Mouse (Mus musculus) forebrain, embryonic 10.5 days (tissue): Measurements from ENCODE around the gene Hs3st3b1. TPM values are rescaled to one million over a fixed set of nuclear protein-coding genes. Genes with fewer than 3 reads are reported as not detected.

Experiments used
- DNase-seq: peaks from one replicate; pipeline ENCODE4 v3.0.0-alpha.2; 2017; ENCODE audit warnings: low spot score; ENCODE audit errors: extremely low spot score
- H3K27ac ChIP-seq: fragments of 300-500 bp; sonication (generic); 2 replicates; pipeline ENCODE4 v1.5.1; 2016; ENCODE audit warnings: mild to moderate bottlenecking
- H3K27me3 ChIP-seq: fragments of 300-500 bp; sonication (generic); 2 replicates; pipeline ENCODE4 v1.6.1; 2016; ENCODE audit warnings: mild to moderate bottlenecking; ENCODE audit not compliant: poor library complexity, severe bottlenecking
- H3K36me3 ChIP-seq: fragments of 300-500 bp; sonication (generic); replicated peaks from 2 replicates; pipeline ENCODE4 v1.6.1; 2016; ENCODE audit warnings: mild to moderate bottlenecking, moderate library complexity
- H3K4me1 ChIP-seq: fragments of 300-500 bp; sonication (generic); 2 replicates; pipeline ENCODE4 v1.6.1; 2016
- H3K4me3 ChIP-seq: fragments of 300-500 bp; sonication (generic); 2 replicates; pipeline ENCODE4 v1.5.1; 2016; ENCODE audit warnings: mild to moderate bottlenecking, moderate library complexity
- H3K9me3 ChIP-seq: fragments of 300-500 bp; sonication (generic); 2 replicates; pipeline ENCODE4 v1.6.1; 2016; ENCODE audit warnings: mild to moderate bottlenecking, moderate library complexity
- WGBS: fragments of 180-500 bp; shearing (Covaris S2); methylation state at CpG from one replicate; pipeline ENCODE4 v1.1.7; 2016; 5-methylcytosine and 5-hydroxymethylcytosine counted together
- polyA plus RNA-seq: library from polyadenylated mRNA; unstranded; fragments of >200 nt; fragmentation: Nextera tagmentation; extraction: Ambion mirVana; gene quantifications from 2 replicates; pipeline ENCODE4 v1.2.1, GENCODE M21; 2016

Gene Hs3st3b1
- polyA plus RNA-seq, 1 experiment from 2014 or later, result 4.8 TPM

GRCm38 (mm10) chr11:63845379-63845778, 76.7 kb downstream of the Hs3st3b1 start:
- H3K27ac ChIP-seq, result no peak overlapping the region
- no peaks in the 10 kb centered on the region for H3K36me3 ChIP-seq
- H3K4me1 ChIP-seq, result peaks cover 9% of the 10 kb centered on the region
- WGBS, result no CpG with 5 or more reads among the region's 6 CpGs
- H3K9me3 ChIP-seq, result no peaks in the 10 kb centered on the region
- no peak for DNase-seq
- H3K4me3 ChIP-seq, result no peak overlapping the region
- no peaks in the 10 kb centered on the region for H3K27me3 ChIP-seq

GRCm38 (mm10) chr11:63844701-63845100, 77.4 kb downstream of the Hs3st3b1 start:
- Histone ChIP-seq H3K4me1 (peaks cover 6% of the 10 kb centered on the region), H3K27me3 (no peaks in the 10 kb centered on the region), H3K4me3 (no peak overlapping the region), H3K27ac (no peak overlapping the region), H3K36me3 (no peaks in the 10 kb centered on the region), H3K9me3 (no peaks in the 10 kb centered on the region)
- no peak for DNase-seq
- 50% methylated on average over 8 of the region's 8 CpGs for WGBS

- no peaks in the 10 kb centered on the region for H3K9me3 ChIP-seq
- no peak for DNase-seq
- no peak overlapping the region for H3K27ac ChIP-seq
- 88% methylated on average over 13 of the region's 13 CpGs for WGBS
- H3K36me3 ChIP-seq, result no peaks in the 10 kb centered on the region
- 0 out of 2 replicates have a peak, but pooled peaks cover 3% of the 10 kb centered on the region for H3K27me3 ChIP-seq
- H3K4me3 ChIP-seq, result no peak overlapping the region
- H3K4me1 ChIP-seq, result 0 out of 2 replicates have a peak, but pooled peaks cover 6% of the 10 kb centered on the region
These were observed 84.6 kb downstream of the Hs3st3b1 start for GRCm38 (mm10) chr11:63837526-63837925.

Other genes starting within 250 kb of the Hs3st3b1 start
- gene Cox10, start 157.2 kb upstream of the Hs3st3b1 start, polyA plus RNA-seq, result 28.9 and 29.0 TPM in 2 replicates